Mouse (Mus musculus) G1E (cell line): Measurements from ENCODE around the gene Rgs19. TPM values are rescaled to one million over a fixed set of nuclear protein-coding genes. Genes with fewer than 3 reads are reported as not detected.

ENCODE experiments used
- ATAC-seq: 2 replicates; pipeline ENCODE4 v1.8.0; 2016; ENCODE audit warnings: mild to moderate bottlenecking; ENCODE audit not compliant: insufficient number of reproducible peaks, poor library complexity, low FRiP score, severe bottlenecking; ENCODE audit errors: extremely low read depth
- DNase-seq: peaks from one replicate; pipeline ENCODE4 v3.0.0; 2012; ENCODE audit warnings: low spot score
- H3K27me3 ChIP-seq: 2 replicates; pipeline ENCODE4 v1.6.1; 2012; ENCODE audit warnings: mild to moderate bottlenecking, low read length, inconsistent platforms; ENCODE audit not compliant: insufficient read depth
- H3K36me3 ChIP-seq: replicated peaks from 2 replicates; pipeline ENCODE3; 2012; ENCODE audit warnings: mild to moderate bottlenecking, inconsistent platforms
- H3K4me1 ChIP-seq: 2 replicates; pipeline ENCODE4 v1.6.1; 2012; ENCODE audit warnings: low read depth, low read length, inconsistent platforms, mixed read lengths; ENCODE audit not compliant: insufficient read depth
- H3K4me3 ChIP-seq: 2 replicates; pipeline ENCODE4 v1.5.1; 2012; ENCODE audit warnings: low read depth, mild to moderate bottlenecking, inconsistent platforms, low read length, moderate library complexity, mixed read lengths
- H3K9me3 ChIP-seq: replicated peaks from 2 replicates; pipeline ENCODE4 v1.6.1; 2012; ENCODE audit warnings: inconsistent platforms
- CTCF ChIP-seq: IDR thresholded peaks from 2 replicates; pipeline ENCODE4 v1.5.1; 2012; ENCODE audit warnings: low read depth, low read length, inconsistent platforms, mixed read lengths
- GATA1 ChIP-seq: IDR thresholded peaks from 2 replicates; pipeline ENCODE4 v1.6.1; 2012; ENCODE audit warnings: borderline replicate concordance, low read length, inconsistent platforms, mixed read lengths
- GATA2 ChIP-seq: IDR thresholded peaks from 2 replicates; pipeline ENCODE4 v1.6.1; 2012; ENCODE audit warnings: low read depth, low read length, inconsistent platforms, borderline replicate concordance
- POLR2AphosphoS5 ChIP-seq: IDR thresholded peaks from 2 replicates; pipeline ENCODE4 v1.6.1; 2012; ENCODE audit warnings: low read depth, low read length, inconsistent platforms; ENCODE audit not compliant: insufficient replicate concordance
- TAL1 ChIP-seq: conservative IDR thresholded peaks from 2 replicates; pipeline ENCODE4 v1.6.1; 2012; ENCODE audit warnings: low read depth, low read length, inconsistent platforms, mixed read lengths
- polyA plus RNA-seq: library from polyadenylated mRNA; stranded (reverse); fragments of >175 nt; gene quantifications from 2 replicates; pipeline ENCODE4 v1.2.3, GENCODE M21; 2012
- total RNA-seq, 2 experiments: library from RNA; stranded (forward) in 1 of 2; stranded (reverse) in 1 of 2; fragments of 200-1000 nt in 1 of 2; fragments of >200 nt in 1 of 2; fragmentation: Nextera tagmentation in 1 of 2; gene quantifications; 2 replicates each; pipeline ENCODE4 v1.2.3; 2014 to 2017

The Rgs19 gene
- total RNA-seq (2014; fragmentation: Nextera tagmentation) (62.5 TPM in 2 replicates), total RNA-seq (2017) (49.6 and 52.4 TPM in 2 replicates), polyA plus RNA-seq (52.2 and 65.5 TPM in 2 replicates)

- TF ChIP-seq POLR2AphosphoS5 (no peak), TAL1 (no peak), CTCF (no peak), GATA1 (no peak), GATA2 (no peak)
- Histone ChIP-seq H3K27me3 (peaks cover 38% of the 10 kb centered on the region), H3K36me3 (peaks cover 37% of the 10 kb centered on the region), H3K4me3 (peak within 1 kb of the TSS; percentile 73), H3K4me1 (peaks cover 38% of the 10 kb centered on the region), H3K9me3 (no peaks in the 10 kb centered on the region)
- DNase-seq, result peak; percentile 90
- peak; percentile 59 for ATAC-seq
These were observed at the start of gene Rgs19 for GRCm38 (mm10) chr2:181693339-181694280. Gene Rgs19, minus strand, starts transcription at chr2:181693977.

DNA sequence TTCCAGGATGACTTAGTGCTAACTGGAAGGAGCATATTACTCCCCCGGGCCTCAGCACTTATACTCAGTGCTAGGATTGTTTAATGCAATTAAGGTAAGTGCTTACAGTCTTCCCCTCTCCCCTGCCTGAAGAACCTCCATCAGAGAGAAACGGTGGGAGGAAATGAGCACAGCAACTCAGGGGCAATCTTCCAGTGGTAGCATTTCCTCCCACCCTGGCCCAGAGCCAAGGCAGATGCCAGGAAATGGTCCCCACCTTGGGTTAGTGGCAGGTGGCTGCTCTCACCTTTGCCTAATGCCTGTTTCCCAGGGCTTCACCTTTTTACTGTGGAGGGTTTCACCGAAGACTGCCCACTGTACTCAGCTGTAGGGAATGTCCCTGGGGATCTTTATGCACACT lies 36.3 kb upstream of the Rgs19 start:
- H3K27me3 ChIP-seq, result peaks cover 24% of the 10 kb centered on the region
- ATAC-seq, result no peak
- no peaks in the 10 kb centered on the region for H3K9me3 ChIP-seq
- H3K36me3 ChIP-seq, result no peaks in the 10 kb centered on the region
- no peaks in the 10 kb centered on the region for H3K4me1 ChIP-seq
- DNase-seq, result no peak
- no peak overlapping the region for H3K4me3 ChIP-seq
- TF ChIP-seq CTCF, result no peak
- TF ChIP-seq POLR2AphosphoS5, result no peak
- no peak for TF ChIP-seq GATA2
- no peak for TF ChIP-seq GATA1
- TF ChIP-seq TAL1, result no peak

GRCm38 (mm10) chr2:181727659-181728262 lies 34.0 kb upstream of the Rgs19 start:
- Histone ChIP-seq H3K4me1 (no peaks in the 10 kb centered on the region), H3K4me3 (no peak overlapping the region), H3K27me3 (peaks cover 28% of the 10 kb centered on the region), H3K36me3 (no peaks in the 10 kb centered on the region), H3K9me3 (no peaks in the 10 kb centered on the region)
- ATAC-seq, result no peak
- DNase-seq, result no peak
- no peak for TF ChIP-seq GATA1
- TF ChIP-seq GATA2, result no peak
- TF ChIP-seq CTCF, result no peak
- TF ChIP-seq POLR2AphosphoS5, result no peak
- TF ChIP-seq TAL1, result no peak

DNA sequence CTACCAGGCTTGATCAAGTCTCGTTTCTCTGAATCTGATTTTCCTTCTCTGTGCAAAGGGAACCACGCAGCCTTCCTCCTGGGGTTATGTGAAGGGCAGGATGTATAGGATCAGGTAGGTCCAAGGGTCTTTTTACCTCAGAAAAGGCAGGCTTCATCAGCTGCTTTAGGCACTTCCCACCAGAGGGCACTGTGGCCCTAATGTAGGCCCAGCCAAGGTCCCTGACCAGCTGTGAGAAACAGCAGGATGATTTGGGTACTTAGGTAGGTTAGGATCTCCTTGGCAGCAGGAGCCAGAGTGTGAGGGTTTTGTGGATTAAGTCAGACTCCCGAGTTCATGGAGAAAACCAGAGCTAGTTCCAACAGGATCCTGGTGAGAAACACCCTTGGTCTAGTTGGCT lies 28.4 kb upstream of the Rgs19 start:
- H3K27me3 ChIP-seq, result peaks cover 14% of the 10 kb centered on the region
- DNase-seq (peak; percentile 4), ATAC-seq (no peak)
- no peaks in the 10 kb centered on the region for H3K4me1 ChIP-seq
- TF ChIP-seq TAL1 (no peak), GATA1 (no peak), GATA2 (no peak), POLR2AphosphoS5 (no peak), CTCF (no peak)
- no peaks in the 10 kb centered on the region for H3K36me3 ChIP-seq
- no peak overlapping the region for H3K4me3 ChIP-seq
- H3K9me3 ChIP-seq, result no peaks in the 10 kb centered on the region

DNA sequence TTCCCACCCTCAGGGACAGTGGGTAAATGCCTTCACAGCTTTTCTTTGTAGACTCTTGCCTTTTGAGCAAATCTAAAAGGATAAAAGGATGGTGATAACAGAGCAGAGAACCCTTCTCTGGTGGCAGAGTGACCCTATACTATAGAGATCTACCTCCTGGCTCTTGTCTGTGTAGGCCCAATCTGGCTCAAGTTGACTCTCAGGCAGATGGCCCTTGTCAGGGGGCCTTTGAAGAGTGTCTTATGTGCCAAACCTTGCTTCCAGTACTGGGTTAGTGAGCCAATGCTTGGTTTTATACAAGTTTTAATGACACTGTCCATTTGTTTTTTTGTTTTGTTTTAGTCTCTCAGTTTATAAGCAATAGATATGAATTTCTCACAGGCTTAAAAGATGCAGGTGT lies 27.4 kb upstream of the Rgs19 start:
- no peak for TF ChIP-seq CTCF
- no peak for TF ChIP-seq POLR2AphosphoS5
- no peak for TF ChIP-seq GATA2
- no peak for TF ChIP-seq TAL1
- no peak for TF ChIP-seq GATA1
- ATAC-seq (no peak), DNase-seq (no peak)
- Histone ChIP-seq H3K27me3 (peaks cover 8% of the 10 kb centered on the region), H3K4me3 (no peak overlapping the region), H3K4me1 (no peaks in the 10 kb centered on the region), H3K9me3 (no peaks in the 10 kb centered on the region), H3K36me3 (no peaks in the 10 kb centered on the region)

DNA sequence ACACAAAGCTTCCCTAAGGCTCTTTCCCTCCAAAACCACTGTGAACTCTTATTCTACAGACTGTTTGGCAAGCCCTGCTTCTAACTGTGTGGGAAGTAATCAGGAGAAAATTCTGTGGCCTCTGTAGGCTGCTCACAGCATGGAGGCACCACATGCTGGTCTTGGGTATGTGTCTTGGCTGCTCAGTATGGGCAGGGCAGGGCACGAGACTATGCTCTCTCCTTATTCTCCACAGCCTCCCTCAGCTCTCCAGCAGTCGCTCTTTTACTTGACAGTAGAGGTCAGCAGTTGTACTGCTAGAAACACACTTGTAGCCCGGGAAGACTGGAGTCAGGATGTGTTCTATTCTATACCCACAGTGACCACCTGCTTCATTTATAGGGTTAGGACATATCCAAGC lies 26.3 kb upstream of the Rgs19 start:
- TF ChIP-seq TAL1, result no peak
- TF ChIP-seq GATA1, result no peak
- no peak for TF ChIP-seq POLR2AphosphoS5
- no peak for TF ChIP-seq CTCF
- TF ChIP-seq GATA2, result no peak
- Histone ChIP-seq H3K36me3 (no peaks in the 10 kb centered on the region), H3K9me3 (no peaks in the 10 kb centered on the region), H3K27me3 (peaks cover 12% of the 10 kb centered on the region), H3K4me1 (no peaks in the 10 kb centered on the region), H3K4me3 (no peak overlapping the region)
- DNase-seq (no peak), ATAC-seq (no peak)
